Mouse (Mus musculus) testis, adult 2 months (tissue): ENCODE measurements around the gene Me1. TPM values are rescaled to one million over a fixed set of nuclear protein-coding genes. Genes with fewer than 3 reads are reported as not detected.

Source experiments
- H3K27ac ChIP-seq: fragments of 200-500 bp; 2 replicates; pipeline ENCODE4 v1.5.1; 2012; ENCODE audit warnings: low read depth, low read length; ENCODE audit not compliant: control insufficient read depth, insufficient read depth
- H3K27me3 ChIP-seq: fragments of 200-500 bp; 2 replicates; pipeline ENCODE4 v1.6.1; 2012; ENCODE audit warnings: mild to moderate bottlenecking, low read length, moderate library complexity; ENCODE audit not compliant: control insufficient read depth, insufficient read depth
- H3K36me3 ChIP-seq: fragments of 200-500 bp; 2 replicates; pipeline ENCODE4 v1.6.1; 2012; ENCODE audit warnings: mild to moderate bottlenecking, low read length; ENCODE audit not compliant: control insufficient read depth, insufficient read depth
- H3K4me1 ChIP-seq: fragments of 200-500 bp; 2 replicates; pipeline ENCODE4 v1.6.1; 2012; ENCODE audit warnings: low read length; ENCODE audit not compliant: control insufficient read depth, insufficient read depth
- H3K4me3 ChIP-seq: fragments of 200-500 bp; 2 replicates; pipeline ENCODE4 v1.5.1; 2012; ENCODE audit warnings: low read depth, mild to moderate bottlenecking, low read length, moderate library complexity, mixed read lengths; ENCODE audit not compliant: control insufficient read depth
- CTCF ChIP-seq: fragments of 200-500 bp; IDR thresholded peaks from 2 replicates; pipeline ENCODE4 v1.5.1; 2012; ENCODE audit warnings: low read depth, mild to moderate bottlenecking, inconsistent platforms, low read length, moderate library complexity; ENCODE audit not compliant: control insufficient read depth, insufficient read depth, insufficient replicate concordance
- POLR2A ChIP-seq: fragments of 200-500 bp; IDR thresholded peaks from 2 replicates; pipeline ENCODE4 v1.6.1; 2012; ENCODE audit warnings: low read depth, mild to moderate bottlenecking, inconsistent platforms, low read length, moderate library complexity; ENCODE audit not compliant: control insufficient read depth
- polyA plus RNA-seq: library from polyadenylated mRNA; depleted of rRNA; stranded (reverse); fragments of >200 nt; gene quantifications from 2 replicates; pipeline ENCODE4 v1.2.3, GENCODE M21; 2012; rRNA removed

Me1 gene
- polyA plus RNA-seq = 134 and 144 TPM in 2 replicates

GRCm38 (mm10) chr9:86695818-86696261 is at the start of gene Me1:
Gene Me1 (minus strand): TSS chr9:86695953.
- no peaks in the 10 kb centered on the region for H3K27me3 ChIP-seq
- peaks cover 5% of the 10 kb centered on the region; the same call in 1 of the 2 replicates for H3K4me1 ChIP-seq
- no peaks in the 10 kb centered on the region for H3K36me3 ChIP-seq
- no peak for TF ChIP-seq CTCF
- TF ChIP-seq POLR2A = no peak; the same call in 1 of the 2 replicates
- peak within 1 kb of the TSS; percentile 97 for H3K27ac ChIP-seq
- H3K4me3 ChIP-seq = peak within 1 kb of the TSS; percentile 91

- peak overlapping the region; percentile 2; the same call in 1 of the 2 replicates for H3K27ac ChIP-seq
- H3K36me3 ChIP-seq = no peaks in the 10 kb centered on the region
- H3K4me1 ChIP-seq = peaks cover 10% of the 10 kb centered on the region
- H3K27me3 ChIP-seq = no peaks in the 10 kb centered on the region
- peak overlapping the region; percentile 0 for H3K4me3 ChIP-seq
- TF ChIP-seq POLR2A = no peak
Observed at GRCm38 (mm10) chr9:86744041-86744440, 48.3 kb upstream of the Me1 start.

GRCm38 (mm10) chr9:86742959-86743911 is 47.5 kb upstream of the Me1 start, which contains the start of gene Prss35:
Gene Prss35 (plus strand): TSS chr9:86743649.
- H3K4me1 ChIP-seq = peaks cover 10% of the 10 kb centered on the region
- no peak for TF ChIP-seq POLR2A
- no peak for TF ChIP-seq CTCF
- peak within 1 kb of the TSS; percentile 71 for H3K4me3 ChIP-seq
- peak within 1 kb of the TSS; percentile 66 for H3K27ac ChIP-seq
- H3K27me3 ChIP-seq = no peaks in the 10 kb centered on the region
- H3K36me3 ChIP-seq = no peaks in the 10 kb centered on the region

- Histone ChIP-seq H3K36me3 (no peaks in the 10 kb centered on the region), H3K4me3 (no peak overlapping the region), H3K27ac (no peak overlapping the region), H3K4me1 (peaks cover 10% of the 10 kb centered on the region), H3K27me3 (no peaks in the 10 kb centered on the region)
- TF ChIP-seq POLR2A = no peak
- no peak for TF ChIP-seq CTCF
Observed at GRCm38 (mm10) chr9:86739971-86740370, 44.2 kb upstream of the Me1 start.

- Histone ChIP-seq H3K4me1 (peaks cover 8% of the 10 kb centered on the region), H3K27ac (no peak overlapping the region), H3K27me3 (no peaks in the 10 kb centered on the region), H3K36me3 (no peaks in the 10 kb centered on the region), H3K4me3 (no peak overlapping the region)
- TF ChIP-seq POLR2A (no peak), CTCF (no peak)
Observed at GRCm38 (mm10) chr9:86738801-86739200, 43.0 kb upstream of the Me1 start.

GRCm38 (mm10) chr9:86738067-86738466 is 42.3 kb upstream of the Me1 start:
- TF ChIP-seq POLR2A (no peak), CTCF (no peak)
- Histone ChIP-seq H3K36me3 (no peaks in the 10 kb centered on the region), H3K4me3 (no peak overlapping the region), H3K27me3 (no peaks in the 10 kb centered on the region), H3K4me1 (peaks cover 3% of the 10 kb centered on the region; the same call in 1 of the 2 replicates), H3K27ac (no peak overlapping the region)

- H3K27ac ChIP-seq = no peak overlapping the region
- H3K27me3 ChIP-seq = no peaks in the 10 kb centered on the region
- TF ChIP-seq CTCF (no peak), POLR2A (no peak)
- H3K36me3 ChIP-seq = no peaks in the 10 kb centered on the region
- H3K4me1 ChIP-seq = no peaks in the 10 kb centered on the region
- no peak overlapping the region for H3K4me3 ChIP-seq
Observed at GRCm38 (mm10) chr9:86736991-86737390, 41.2 kb upstream of the Me1 start.
